In genomic region chr6:114842863-114843262, GRCm38 (mm10) we compare ENCODE assay signal across 23 mouse cellular contexts.
DNase-seq lines count a peak whose midpoint lies in the region; ATAC-seq and TF ChIP-seq lines count a peak whose summit lies in the region.
"Had no signal": no experiment of that assay in that cellular context is flagged by ENCODE, and none has a peak within 500 bp of the region (broad histone marks: within the 10 kb centered on the region; RNA-seq: fewer than 3 reads in every experiment).

No protein-coding gene starts in this region.

- no peak overlapping the region for H3K4me3 ChIP-seq in heart, adult 2 months
- no peak overlapping the region for H3K4me3 ChIP-seq in limb, embryonic 12.5 days (replicated peaks)
- no peak overlapping the region for H3K4me3 ChIP-seq in limb, embryonic 10.5 days
- H3K4me3 ChIP-seq: hindbrain, embryonic 15.5 days; intestine, embryonic 15.5 days; liver, embryonic 13.5 days; megakaryocyte, embryonic 14.5 days; midbrain, embryonic 13.5 days; neural tube, embryonic 12.5 days had no signal

- H3K9ac ChIP-seq in heart, adult 2 months (ENCODE audit: low read depth, low read length): no peak overlapping the region
- H3K9ac ChIP-seq in limb, embryonic 12.5 days (replicated peaks): no peak overlapping the region
- H3K9ac ChIP-seq: hindbrain, embryonic 15.5 days; intestine, embryonic 15.5 days; liver, embryonic 13.5 days; lung, embryonic 14.5 days; midbrain, embryonic 13.5 days; neural tube, embryonic 12.5 days had no signal

- intact Hi-C loops in heart, adult 2 months (cut with DNase I): no loop called here
- intact Hi-C loops in heart, postnatal 25 days (cut with DNase I): no loop called here

- no peak for DNase-seq in heart, adult 2 months
- no peak for DNase-seq in heart, postnatal 25 days (ENCODE audit: low spot score)
- DNase-seq in limb, embryonic 10.5 days (ENCODE audit: low spot score): no peak
- no peak for DNase-seq in cerebellum, adult 9-10 months
- DNase-seq: adrenal gland, adult 8-10 months; cerebellum, postnatal 10 days; gastrocnemius, postnatal 25 days; heart, postnatal 36 days; kidney, postnatal 4 days; liver, embryonic 13.5 days; lung, embryonic 14.5 days; retina, postnatal 1 day; thymus, postnatal 36 days had no signal

- no peak overlapping the region for H3K4me2 ChIP-seq in limb, embryonic 12.5 days
- H3K4me2 ChIP-seq: hindbrain, embryonic 15.5 days; intestine, embryonic 15.5 days; liver, embryonic 13.5 days; lung, embryonic 14.5 days; midbrain, embryonic 13.5 days; neural tube, embryonic 12.5 days had no signal

- peak; percentile 31; the same call in 1 of the 2 replicates for TF ChIP-seq CTCF in heart, adult 2 months (IDR thresholded peaks at IDR 0.05)

- TF ChIP-seq EP300 in heart, adult 2 months (IDR thresholded peaks at IDR 0.05; ENCODE audit: insufficient read depth, low read depth, low read length): no peak

- peaks cover 2% of the 10 kb centered on the region; the same call in 1 of the 2 replicates for H3K36me3 ChIP-seq in heart, adult 2 months (ENCODE audit: control insufficient read depth, insufficient read depth, low read length)
- 0 out of 2 replicates have a peak, but pooled peaks cover 3% of the 10 kb centered on the region for H3K36me3 ChIP-seq in limb, embryonic 12.5 days
- no peaks in the 10 kb centered on the region for H3K36me3 ChIP-seq in limb, embryonic 10.5 days
- H3K36me3 ChIP-seq: hindbrain, embryonic 15.5 days; intestine, embryonic 15.5 days; liver, embryonic 13.5 days; midbrain, embryonic 13.5 days; neural tube, embryonic 12.5 days had no signal

- no peak for ATAC-seq in limb, embryonic 12.5 days (ENCODE audit: insufficient number of reproducible peaks, insufficient read depth, low FRiP score, low TSS enrichment, low read depth)
- peak; percentile 17; the same call in 1 of the 2 replicates for ATAC-seq in common myeloid progenitor, adult 5-6 weeks (replicated peaks; ENCODE audit: low read depth, poor library complexity, severe bottlenecking)
- ATAC-seq in monocyte, adult 5-6 weeks (replicated peaks; ENCODE audit: insufficient number of reproducible peaks, low FRiP score, low TSS enrichment, poor library complexity, severe bottlenecking): 0 out of 2 replicates have a peak, but pooled peaks have one; percentile 9
- ATAC-seq in megakaryocyte, adult 5-6 weeks (ENCODE audit: poor library complexity, severe bottlenecking): no peak
- ATAC-seq: activated CD4-positive, CD25-positive, alpha-beta regulatory T cell, adult 4 months; intestine, embryonic 15.5 days; midbrain, embryonic 13.5 days had no signal

- 95% methylated on average over 2 of the region's 2 CpGs for WGBS in heart, adult 2 months
- WGBS in limb, embryonic 12.5 days: 82% methylated on average over 2 of the region's 2 CpGs
- WGBS in limb, embryonic 10.5 days: 90% methylated on average over 2 of the region's 2 CpGs

- no peaks in the 10 kb centered on the region for H3K9me3 ChIP-seq in limb, embryonic 12.5 days
- no peaks in the 10 kb centered on the region for H3K9me3 ChIP-seq in limb, embryonic 10.5 days (replicated peaks)
- H3K9me3 ChIP-seq: hindbrain, embryonic 15.5 days; intestine, embryonic 15.5 days; liver, embryonic 13.5 days; midbrain, embryonic 13.5 days; neural tube, embryonic 12.5 days had no signal

- no peaks in the 10 kb centered on the region for H3K27me3 ChIP-seq in heart, adult 2 months (ENCODE audit: control insufficient read depth, insufficient read depth, low read length)
- H3K27me3 ChIP-seq in limb, embryonic 12.5 days: no peaks in the 10 kb centered on the region
- no peaks in the 10 kb centered on the region for H3K27me3 ChIP-seq in limb, embryonic 10.5 days (ENCODE audit: low read depth, poor library complexity, severe bottlenecking)
- H3K27me3 ChIP-seq: hindbrain, embryonic 15.5 days; intestine, embryonic 15.5 days; liver, embryonic 13.5 days; megakaryocyte, embryonic 14.5 days; midbrain, embryonic 13.5 days; neural tube, embryonic 12.5 days had no signal

- H3K4me1 ChIP-seq in heart, adult 2 months (ENCODE audit: control insufficient read depth, insufficient read depth, low read length): peaks cover 26% of the 10 kb centered on the region
- H3K4me1 ChIP-seq in limb, embryonic 12.5 days (replicated peaks): peaks cover 53% of the 10 kb centered on the region
- H3K4me1 ChIP-seq in limb, embryonic 10.5 days: peaks cover 64% of the 10 kb centered on the region

- TF ChIP-seq POLR2A in heart, adult 2 months (IDR thresholded peaks at IDR 0.05; ENCODE audit: insufficient read depth, low read depth, low read length): no peak

- no peaks in the 10 kb centered on the region for H3K79me2 ChIP-seq in heart, adult 2 months (replicated peaks; ENCODE audit: control insufficient read depth, insufficient read depth, low read length)

- no peak overlapping the region for H3K27ac ChIP-seq in heart, adult 2 months
- peak overlapping the region; percentile 50 for H3K27ac ChIP-seq in limb, embryonic 12.5 days
- no peak overlapping the region for H3K27ac ChIP-seq in limb, embryonic 10.5 days
- H3K27ac ChIP-seq: intestine, embryonic 15.5 days; liver, embryonic 13.5 days; midbrain, embryonic 13.5 days; neural tube, embryonic 12.5 days had no signal

Comparison
In these comparisons a context has a peak if more than half of its experiments do, and no peak if none do; other contexts are left out.
1. ATAC-seq: peak in common myeloid progenitor, adult 5-6 weeks (single experiment) and monocyte, adult 5-6 weeks (single experiment); none in limb, embryonic 12.5 days (single experiment) and megakaryocyte, adult 5-6 weeks (single experiment).